Mouse (Mus musculus): ENCODE results near the gene Ptprg.

DNA sequence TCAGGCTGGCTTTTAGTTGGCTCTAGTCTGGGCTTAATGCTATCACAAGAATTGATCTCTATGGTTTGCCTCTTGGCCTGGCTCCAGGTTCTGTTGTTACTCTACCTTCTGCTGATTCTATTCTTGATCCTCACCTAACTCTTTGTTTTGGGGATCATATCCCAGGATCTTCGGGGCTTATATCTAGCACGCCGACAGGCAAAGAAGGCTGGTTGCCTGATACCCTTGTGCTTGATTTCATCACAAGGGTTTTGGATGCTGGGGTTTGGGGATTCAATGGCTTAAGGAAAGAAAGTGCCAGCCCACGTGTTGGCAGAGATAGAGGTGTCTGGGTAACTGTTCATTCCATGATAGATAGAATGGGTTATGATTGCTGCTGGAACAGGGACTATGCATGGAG lies 164.9 kb downstream of the Ptprg start:
- no peak for TF ChIP-seq CTCF (IDR thresholded peaks at IDR 0.05; ENCODE audit: extremely low read depth, insufficient read length, insufficient replicate concordance, low read depth, low read length)
- no peak for TF ChIP-seq POLR2A (IDR thresholded peaks at IDR 0.05; ENCODE audit: low read depth, low read length)

All from small intestine, adult 2 months (tissue).